Mouse (Mus musculus): ENCODE measurements around the gene Unc13d. TPM values are rescaled to one million over a fixed set of nuclear protein-coding genes. Genes with fewer than 3 reads are reported as not detected.
A peak's percentile ranks its signal among the peaks of the same experiment; 100 is the strongest.
"Not testable (repeated sequence)": the region's sequence is repeated elsewhere in the genome, so short reads cannot be mapped to it uniquely, and the experiment has no call there.

The Unc13d gene
- polyA plus RNA-seq, 1 experiment from 2014 or later, result 0.19 TPM

GRCm38 (mm10) chr11:116095573-116095972, 17.8 kb upstream of the Unc13d start:
- H3K4me2 ChIP-seq (ENCODE audit: low read length), result no peak overlapping the region

GRCm38 (mm10) chr11:116093771-116094565, 16.2 kb upstream of the Unc13d start:
- H3K4me2 ChIP-seq (ENCODE audit: low read length), result no peak overlapping the region
- H3K9ac ChIP-seq (ENCODE audit: low read length), result no peak overlapping the region
- ATAC-seq, result no peak
- DNase-seq (ENCODE audit: low spot score), result no peak
- WGBS, result 69% methylated on average over 16 of the region's 16 CpGs
- no peaks in the 10 kb centered on the region for H3K27me3 ChIP-seq (replicated peaks; ENCODE audit: control insufficient read depth, insufficient read depth, low read length)
- no peak overlapping the region for H3K27ac ChIP-seq (ENCODE audit: low read depth, low read length)
- H3K36me3 ChIP-seq (ENCODE audit: control insufficient read depth, insufficient read depth, low read length), result no peaks in the 10 kb centered on the region
- H3K4me1 ChIP-seq (ENCODE audit: control insufficient read depth, insufficient read depth, low read length), result no peaks in the 10 kb centered on the region
- no peak overlapping the region for H3K4me3 ChIP-seq (ENCODE audit: low read depth, low read length)
- 0 out of 2 replicates have a peak, but pooled peaks cover 4% of the 10 kb centered on the region for H3K9me3 ChIP-seq (replicated peaks; ENCODE audit: control insufficient read depth, low read length)

More at GRCm38 (mm10) chr11:116095573-116095972, 17.8 kb upstream of the Unc13d start:
- ATAC-seq, result no peak
- DNase-seq (ENCODE audit: low spot score), result no peak
- Histone ChIP-seq H3K36me3 (ENCODE audit: control insufficient read depth, insufficient read depth, low read length) (no peaks in the 10 kb centered on the region), H3K27me3 (replicated peaks; ENCODE audit: control insufficient read depth, insufficient read depth, low read length) (no peaks in the 10 kb centered on the region), H3K4me3 (ENCODE audit: low read depth, low read length) (no peak overlapping the region), H3K4me1 (ENCODE audit: control insufficient read depth, insufficient read depth, low read length) (no peaks in the 10 kb centered on the region), H3K9me3 (replicated peaks; ENCODE audit: control insufficient read depth, low read length) (0 out of 2 replicates have a peak, but pooled peaks cover 4% of the 10 kb centered on the region), H3K9ac (ENCODE audit: low read length) (no peak overlapping the region), H3K27ac (ENCODE audit: low read depth, low read length) (no peak overlapping the region)
- WGBS, result 84% methylated on average over 3 of the region's 3 CpGs

GRCm38 (mm10) chr11:116092959-116093358, 15.2 kb upstream of the Unc13d start:
- 93% methylated on average over 6 of the region's 6 CpGs for WGBS

GRCm38 (mm10) chr11:116091591-116091990, 13.8 kb upstream of the Unc13d start:
- Histone ChIP-seq H3K27me3 (replicated peaks; ENCODE audit: control insufficient read depth, insufficient read depth, low read length) (no peaks in the 10 kb centered on the region), H3K4me3 (ENCODE audit: low read depth, low read length) (no peak overlapping the region), H3K4me2 (ENCODE audit: low read length) (no peak overlapping the region), H3K27ac (ENCODE audit: low read depth, low read length) (no peak overlapping the region), H3K36me3 (ENCODE audit: control insufficient read depth, insufficient read depth, low read length) (no peaks in the 10 kb centered on the region), H3K9me3 (replicated peaks; ENCODE audit: control insufficient read depth, low read length) (0 out of 2 replicates have a peak, but pooled peaks cover 2% of the 10 kb centered on the region), H3K4me1 (ENCODE audit: control insufficient read depth, insufficient read depth, low read length) (no peaks in the 10 kb centered on the region), H3K9ac (ENCODE audit: low read length) (no peak overlapping the region)
- DNase-seq (ENCODE audit: low spot score) (no peak), ATAC-seq (no peak)
- 85% methylated on average over 6 of the region's 6 CpGs for WGBS

More at GRCm38 (mm10) chr11:116092959-116093358, 15.2 kb upstream of the Unc13d start:
- not testable (repeated sequence) for H3K36me3 ChIP-seq (ENCODE audit: control insufficient read depth, insufficient read depth, low read length); H3K9me3 ChIP-seq (replicated peaks; ENCODE audit: control insufficient read depth, low read length); H3K27me3 ChIP-seq (replicated peaks; ENCODE audit: control insufficient read depth, insufficient read depth, low read length); H3K4me1 ChIP-seq (ENCODE audit: control insufficient read depth, insufficient read depth, low read length); DNase-seq (ENCODE audit: low spot score); H3K27ac ChIP-seq (ENCODE audit: low read depth, low read length); ATAC-seq; H3K9ac ChIP-seq (ENCODE audit: low read length); H3K4me3 ChIP-seq (ENCODE audit: low read depth, low read length); H3K4me2 ChIP-seq (ENCODE audit: low read length)

GRCm38 (mm10) chr11:116089545-116089944, 11.8 kb upstream of the Unc13d start:
- 92% methylated on average over 6 of the region's 6 CpGs for WGBS
- no peak overlapping the region for H3K9ac ChIP-seq (ENCODE audit: low read length)
- H3K4me1 ChIP-seq (ENCODE audit: control insufficient read depth, insufficient read depth, low read length), result peaks cover 12% of the 10 kb centered on the region
- H3K4me3 ChIP-seq (ENCODE audit: low read depth, low read length), result no peak overlapping the region
- no peak overlapping the region for H3K27ac ChIP-seq (ENCODE audit: low read depth, low read length)
- no peaks in the 10 kb centered on the region for H3K27me3 ChIP-seq (replicated peaks; ENCODE audit: control insufficient read depth, insufficient read depth, low read length)
- no peak overlapping the region for H3K4me2 ChIP-seq (ENCODE audit: low read length)
- no peaks in the 10 kb centered on the region for H3K9me3 ChIP-seq (replicated peaks; ENCODE audit: control insufficient read depth, low read length)
- H3K36me3 ChIP-seq (ENCODE audit: control insufficient read depth, insufficient read depth, low read length), result no peaks in the 10 kb centered on the region
- no peak for DNase-seq (ENCODE audit: low spot score)
- ATAC-seq, result no peak

GRCm38 (mm10) chr11:116088741-116089394, 11.1 kb upstream of the Unc13d start:
- H3K9ac ChIP-seq (ENCODE audit: low read length), result no peak overlapping the region
- H3K9me3 ChIP-seq (replicated peaks; ENCODE audit: control insufficient read depth, low read length), result no peaks in the 10 kb centered on the region
- DNase-seq (ENCODE audit: low spot score), result no peak
- no peak overlapping the region for H3K27ac ChIP-seq (ENCODE audit: low read depth, low read length)
- H3K36me3 ChIP-seq (ENCODE audit: control insufficient read depth, insufficient read depth, low read length), result peaks cover 1% of the 10 kb centered on the region
- ATAC-seq, result no peak
- WGBS, result 87% methylated on average over 11 of the region's 11 CpGs
- no peaks in the 10 kb centered on the region for H3K27me3 ChIP-seq (replicated peaks; ENCODE audit: control insufficient read depth, insufficient read depth, low read length)
- H3K4me1 ChIP-seq (ENCODE audit: control insufficient read depth, insufficient read depth, low read length), result peaks cover 12% of the 10 kb centered on the region
- H3K4me2 ChIP-seq (ENCODE audit: low read length), result no peak overlapping the region
- no peak overlapping the region for H3K4me3 ChIP-seq (ENCODE audit: low read depth, low read length)

- Histone ChIP-seq H3K27me3 (replicated peaks; ENCODE audit: control insufficient read depth, insufficient read depth, low read length) (no peaks in the 10 kb centered on the region), H3K36me3 (ENCODE audit: control insufficient read depth, insufficient read depth, low read length) (peaks cover 8% of the 10 kb centered on the region), H3K4me2 (ENCODE audit: low read length) (peak overlapping the region; percentile 53; the same call in 1 of the 2 replicates), H3K4me3 (ENCODE audit: low read depth, low read length) (no peak overlapping the region), H3K4me1 (ENCODE audit: control insufficient read depth, insufficient read depth, low read length) (peaks cover 12% of the 10 kb centered on the region), H3K9me3 (replicated peaks; ENCODE audit: control insufficient read depth, low read length) (no peaks in the 10 kb centered on the region), H3K9ac (ENCODE audit: low read length) (no peak overlapping the region; the same call in 1 of the 2 replicates), H3K27ac (ENCODE audit: low read depth, low read length) (no peak overlapping the region)
- no peak for ATAC-seq
- WGBS, result 86% methylated on average over 8 of the region's 8 CpGs
- no peak for DNase-seq (ENCODE audit: low spot score)
These were observed 10.4 kb upstream of the Unc13d start for GRCm38 (mm10) chr11:116088188-116088587.

GRCm38 (mm10) chr11:116087194-116088130, 9.7 kb upstream of the Unc13d start:
- H3K4me1 ChIP-seq (ENCODE audit: control insufficient read depth, insufficient read depth, low read length), result peaks cover 12% of the 10 kb centered on the region
- WGBS, result 3% methylated on average over 31 of the region's 31 CpGs
- DNase-seq (ENCODE audit: low spot score), result peak; percentile 87

More at GRCm38 (mm10) chr11:116087194-116088130, 9.7 kb upstream of the Unc13d start:
- peak; percentile 81 for ATAC-seq
- H3K9ac ChIP-seq (ENCODE audit: low read length), result peak overlapping the region; percentile 54; the same call in 1 of the 2 replicates
- no peaks in the 10 kb centered on the region for H3K27me3 ChIP-seq (replicated peaks; ENCODE audit: control insufficient read depth, insufficient read depth, low read length)
- H3K9me3 ChIP-seq (replicated peaks; ENCODE audit: control insufficient read depth, low read length), result no peaks in the 10 kb centered on the region
- H3K27ac ChIP-seq (ENCODE audit: low read depth, low read length), result peak overlapping the region; percentile 31; the same call in 1 of the 2 replicates
- H3K36me3 ChIP-seq (ENCODE audit: control insufficient read depth, insufficient read depth, low read length), result peaks cover 14% of the 10 kb centered on the region
- H3K4me2 ChIP-seq (ENCODE audit: low read length), result peak overlapping the region; percentile 53
- peak overlapping the region; percentile 44 for H3K4me3 ChIP-seq (ENCODE audit: low read depth, low read length)

Measured in forebrain, embryonic 14.5 days (tissue).